Mouse (Mus musculus): ENCODE measurements around the gene Ovol2. TPM values are rescaled to one million over a fixed set of nuclear protein-coding genes. Genes with fewer than 3 reads are reported as not detected.

The Ovol2 gene
- 0.02 and 0.03 TPM in 2 replicates for polyA plus RNA-seq (2012; rRNA removed)

DNA sequence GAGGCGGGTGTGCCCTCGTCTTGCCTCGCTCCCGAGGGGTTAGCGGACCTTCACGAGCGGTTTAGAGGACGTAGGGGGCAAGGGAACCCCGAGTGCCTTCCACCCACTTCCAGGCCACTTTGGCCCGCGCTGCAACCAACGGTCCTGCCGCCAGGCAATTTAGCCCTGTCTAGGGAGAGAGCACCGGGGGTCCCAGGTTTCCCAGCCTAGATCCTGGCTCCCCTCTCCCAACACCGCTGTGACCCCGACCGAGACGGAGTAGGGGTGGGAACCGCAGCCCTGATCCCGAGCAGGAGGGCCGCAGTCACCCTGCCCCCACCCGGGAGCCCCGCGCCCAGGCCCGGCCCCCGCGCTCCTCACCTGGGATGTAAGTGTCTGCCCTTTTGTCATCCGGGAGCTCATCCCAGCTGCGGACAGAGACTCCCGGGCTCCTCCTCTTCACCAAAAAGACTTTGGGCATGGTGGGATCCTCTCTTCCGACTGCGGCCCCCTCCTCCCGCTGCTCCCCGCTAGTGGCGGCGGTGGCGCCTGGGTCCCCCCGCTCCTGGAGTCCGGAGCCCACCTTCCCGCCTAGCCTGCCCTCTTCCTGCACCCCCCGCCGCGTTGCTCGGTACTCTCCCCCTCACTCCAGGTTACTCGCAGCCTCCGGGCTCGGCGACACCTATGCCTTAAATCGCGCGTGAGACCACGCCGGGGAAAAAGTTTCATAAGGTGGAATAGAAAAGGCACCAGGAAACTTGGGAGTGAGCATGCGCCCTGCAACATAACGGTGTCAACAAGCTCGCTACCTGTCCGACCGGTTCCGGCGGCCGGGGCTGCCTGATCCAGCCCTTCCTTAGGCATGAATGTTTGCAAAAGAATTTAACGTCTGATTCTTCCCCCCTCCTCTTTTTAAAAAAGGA lies at the start of gene Ovol2:
Gene Ovol2 (minus strand): TSS at position 746 of the 902 bp plus-strand sequence.

DNA sequence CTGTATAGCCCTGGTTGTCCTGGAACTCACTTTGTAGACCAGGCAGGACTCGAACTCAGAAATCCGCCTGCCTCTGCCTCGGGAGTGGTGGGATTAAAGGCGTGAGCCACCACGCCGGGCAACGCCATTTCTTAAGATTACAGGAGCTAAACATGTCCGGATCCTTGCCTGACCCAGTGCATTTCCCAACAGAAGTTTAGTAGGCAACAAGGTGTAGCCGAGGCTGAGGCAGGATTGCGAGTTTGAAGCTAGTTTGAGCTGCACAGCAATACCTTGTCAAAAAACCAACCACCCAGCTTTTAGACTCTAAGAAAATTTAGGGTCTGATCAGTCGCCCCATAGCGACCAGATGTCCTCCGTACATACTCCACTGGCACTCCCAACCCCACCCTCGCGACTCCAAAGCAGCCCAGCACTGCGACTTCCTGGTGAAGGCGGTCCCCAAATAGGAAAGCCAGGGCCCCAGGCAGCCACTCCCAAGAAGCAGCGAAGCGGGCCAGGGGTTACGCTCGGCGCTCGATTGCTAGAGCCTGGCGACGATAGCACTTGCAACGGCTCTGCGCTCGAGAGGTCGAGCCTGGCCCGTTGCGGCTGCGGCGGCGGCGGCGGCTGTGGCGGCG lies 36.6 kb upstream of the Ovol2 start, which contains the start of the genes Kat14 and Pet117:
Gene Kat14 (plus strand): TSS at position 584 of the 620 bp plus-strand sequence.
Gene Pet117 (plus strand): TSS at position 597 of the 620 bp plus-strand sequence.

DNA sequence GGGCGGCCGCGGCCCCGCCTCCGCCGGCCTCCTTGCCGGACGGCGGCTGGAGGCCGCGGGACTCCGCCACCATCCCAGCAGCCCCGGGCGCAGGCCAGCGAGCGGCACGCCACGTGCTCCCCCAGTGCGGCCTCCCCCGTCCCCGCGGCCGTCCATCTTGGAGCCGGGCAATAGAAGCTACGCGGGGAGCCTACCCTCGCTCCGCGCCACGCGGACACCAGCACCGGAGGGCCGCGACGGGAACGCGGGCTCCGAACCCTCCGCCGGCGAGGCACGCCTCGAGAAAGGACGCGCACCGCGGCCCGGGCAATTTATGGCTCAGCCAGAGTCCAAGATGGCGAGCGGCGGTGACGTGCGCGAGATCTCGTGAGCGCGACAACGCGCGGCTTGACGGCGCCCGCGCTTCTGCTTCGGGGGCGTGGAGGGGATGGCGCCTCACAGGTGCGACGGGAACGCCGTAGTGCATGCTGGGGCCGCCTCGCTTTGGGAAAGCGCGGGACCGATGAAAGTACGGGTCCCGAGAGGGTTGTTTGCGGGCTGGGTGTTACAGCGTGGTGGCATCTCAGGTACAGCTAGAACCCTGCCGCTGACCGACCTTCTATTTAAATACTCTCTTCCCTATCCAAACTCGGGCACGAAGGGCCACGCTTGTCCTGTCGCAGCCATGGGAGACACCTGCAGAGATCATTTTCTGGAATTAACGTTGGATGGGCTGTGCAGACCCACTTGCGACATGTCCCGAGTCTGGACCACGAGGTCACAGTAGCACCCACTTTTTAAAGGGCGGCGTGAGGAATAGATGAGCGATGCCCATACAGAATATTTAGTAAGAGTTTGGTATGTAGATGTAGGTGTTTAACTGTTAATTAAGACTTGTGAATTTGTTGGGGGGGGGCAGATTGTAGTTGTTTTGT lies 61.2 kb downstream of the Ovol2 start, which contains the start of the genes Mgme1 and Snx5:
Gene Mgme1 (plus strand): TSS at position 157 of the 914 bp plus-strand sequence.
Gene Snx5 (minus strand): TSS at position 400 of the 914 bp plus-strand sequence.

Other genes starting within 250 kb of the Ovol2 start
- 6.2 and 6.8 TPM in 2 replicates for gene Mgme1, start 61.5 kb downstream of the Ovol2 start, polyA plus RNA-seq (2012; rRNA removed)
- gene Snx5, start 61.2 kb downstream of the Ovol2 start, polyA plus RNA-seq (2012; rRNA removed): 72.4 and 81.4 TPM in 2 replicates
- 13.0 and 13.9 TPM in 2 replicates for gene Kat14, start 36.8 kb upstream of the Ovol2 start, polyA plus RNA-seq (2012; rRNA removed)
- not detected in 2 replicates for gene Pet117, start 36.9 kb upstream of the Ovol2 start, polyA plus RNA-seq (2012; rRNA removed)
- gene Dzank1, start 195.3 kb upstream of the Ovol2 start, polyA plus RNA-seq (2012; rRNA removed): 0.01 and 0.03 TPM in 2 replicates
- gene Polr3f, start 195.6 kb upstream of the Ovol2 start, polyA plus RNA-seq (2012; rRNA removed): 6.2 and 6.8 TPM in 2 replicates
- 4.2 and 4.6 TPM in 2 replicates for gene Rbbp9, start 218.7 kb upstream of the Ovol2 start, polyA plus RNA-seq (2012; rRNA removed)
- gene Sec23b, start 224.1 kb upstream of the Ovol2 start, polyA plus RNA-seq (2012; rRNA removed): 25.3 and 30.1 TPM in 2 replicates

All from liver, embryonic 14 days (tissue).